Mouse (Mus musculus) adrenal gland, adult 2 months (tissue): ENCODE data around the gene Slc34a3. TPM values are rescaled to one million over a fixed set of nuclear protein-coding genes. Genes with fewer than 3 reads are reported as not detected.
A peak's percentile ranks its signal among the peaks of the same experiment; 100 is the strongest.

ENCODE experiments used
- DNase-seq: peaks from one replicate; pipeline ENCODE4 v3.0.0; 2021
- polyA plus RNA-seq: library from polyadenylated mRNA; depleted of rRNA; stranded (reverse); fragments of >200 nt; gene quantifications from 2 replicates; pipeline ENCODE4 v1.2.3, GENCODE M21; 2012; rRNA removed
- total RNA-seq, 2 experiments: library from RNA; stranded (reverse); gene quantifications; 2 replicates each; pipeline ENCODE4 v1.2.3; 2021

Gene Slc34a3
- total and polyA plus RNA-seq, 3 experiments = not detected

- peak; percentile 85 for DNase-seq
Measured at GRCm38 (mm10) chr2:25193330-25193770, 40.8 kb downstream of the Slc34a3 start.

GRCm38 (mm10) chr2:25187841-25188240, 46.3 kb downstream of the Slc34a3 start:
- DNase-seq = no peak

DNA sequence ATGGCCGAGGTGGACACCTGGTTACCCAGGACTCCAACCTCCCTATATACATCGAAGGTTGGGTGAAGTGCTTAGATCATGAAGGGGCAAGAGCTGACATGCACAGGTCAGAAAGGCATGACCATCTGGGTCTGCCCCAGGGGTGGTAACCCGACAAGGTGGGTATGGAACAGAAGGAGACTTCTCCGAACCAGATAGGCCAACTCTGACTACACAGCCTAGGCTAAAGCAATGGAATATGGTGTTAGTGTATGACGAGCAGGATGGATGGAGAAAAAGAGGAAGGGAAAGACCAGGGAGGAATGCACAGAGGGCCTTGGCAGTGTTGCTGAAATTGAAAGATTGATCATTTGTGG, 47.6 kb downstream of the Slc34a3 start:
- no peak for DNase-seq

DNA sequence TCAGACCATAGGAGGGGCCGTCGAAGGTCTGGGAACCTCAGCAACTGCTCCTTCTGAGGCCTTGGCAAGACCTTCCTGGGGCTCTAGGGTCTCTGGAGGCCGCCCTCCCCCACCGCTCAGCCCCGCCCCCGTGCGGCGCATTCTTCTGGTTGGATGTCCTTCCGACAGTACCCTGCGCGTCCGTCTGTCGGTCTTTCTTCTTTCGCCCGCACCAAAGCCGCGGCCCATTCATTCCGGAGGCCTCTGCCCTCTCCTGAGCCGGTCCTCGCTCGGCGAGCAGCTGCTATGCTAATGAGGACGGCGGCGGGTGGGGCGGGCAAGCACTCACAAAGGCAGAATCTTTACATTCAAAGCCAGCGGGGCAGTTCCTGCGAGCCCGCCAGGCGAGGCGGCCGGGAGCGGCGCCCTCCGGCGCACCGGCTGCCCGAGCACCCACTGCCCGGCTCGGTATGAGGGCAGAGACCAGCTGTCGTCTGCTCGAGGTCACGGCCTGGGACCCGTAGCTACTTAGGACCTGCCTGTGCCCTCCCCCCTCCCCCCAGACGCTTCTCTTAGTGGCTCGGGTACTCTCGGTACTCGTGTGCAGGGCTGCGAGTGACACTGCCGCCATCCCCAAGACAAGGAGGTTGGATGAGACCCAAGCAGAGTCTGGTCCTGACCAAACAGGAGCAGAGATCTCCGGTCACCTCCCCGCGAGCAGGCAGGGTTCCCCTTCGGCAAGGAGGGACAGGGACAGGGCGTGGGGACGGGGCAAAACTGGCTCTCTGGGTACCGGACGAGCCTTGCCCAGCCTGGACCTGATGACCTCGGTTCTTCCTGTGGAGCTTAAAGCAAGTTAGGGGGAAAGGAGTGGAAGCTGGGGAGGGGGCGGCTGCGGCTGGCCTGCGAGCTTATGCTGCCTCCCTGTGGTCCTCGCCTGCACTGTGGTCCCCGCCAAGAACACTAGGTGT, 48.3 kb downstream of the Slc34a3 start:
- peak; percentile 59 for DNase-seq

- DNase-seq = no peak
Measured at GRCm38 (mm10) chr2:25184496-25184895, 49.7 kb downstream of the Slc34a3 start.

- no peak for DNase-seq
Measured at GRCm38 (mm10) chr2:25183336-25183735, 50.8 kb downstream of the Slc34a3 start.

GRCm38 (mm10) chr2:25182664-25183063, 51.5 kb downstream of the Slc34a3 start:
- DNase-seq = no peak

DNA sequence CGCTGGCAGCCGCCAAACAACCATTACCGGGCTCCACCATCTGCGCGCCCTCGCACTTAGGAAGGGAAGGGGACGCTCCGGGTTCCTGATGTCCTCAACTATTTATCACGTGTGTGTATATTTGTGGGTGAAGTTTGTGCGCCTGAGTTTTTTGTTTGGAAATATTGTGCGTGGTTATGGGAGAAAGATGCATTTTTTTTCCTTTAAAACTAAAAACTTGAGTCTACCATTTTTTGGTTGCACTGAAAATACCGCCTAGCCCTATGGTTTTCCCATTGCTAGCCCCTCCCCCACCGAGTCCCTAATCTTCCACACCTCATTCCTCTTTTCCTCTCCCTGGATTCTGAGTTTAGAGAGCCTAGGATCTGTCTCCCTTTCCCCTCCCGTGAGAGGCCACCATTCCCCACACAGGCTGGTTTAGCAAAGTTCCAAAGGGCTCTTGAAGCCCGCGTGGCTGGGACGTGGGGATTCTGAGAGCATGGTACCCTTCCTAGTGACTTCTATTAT, 52.2 kb downstream of the Slc34a3 start:
- DNase-seq = no peak

DNA sequence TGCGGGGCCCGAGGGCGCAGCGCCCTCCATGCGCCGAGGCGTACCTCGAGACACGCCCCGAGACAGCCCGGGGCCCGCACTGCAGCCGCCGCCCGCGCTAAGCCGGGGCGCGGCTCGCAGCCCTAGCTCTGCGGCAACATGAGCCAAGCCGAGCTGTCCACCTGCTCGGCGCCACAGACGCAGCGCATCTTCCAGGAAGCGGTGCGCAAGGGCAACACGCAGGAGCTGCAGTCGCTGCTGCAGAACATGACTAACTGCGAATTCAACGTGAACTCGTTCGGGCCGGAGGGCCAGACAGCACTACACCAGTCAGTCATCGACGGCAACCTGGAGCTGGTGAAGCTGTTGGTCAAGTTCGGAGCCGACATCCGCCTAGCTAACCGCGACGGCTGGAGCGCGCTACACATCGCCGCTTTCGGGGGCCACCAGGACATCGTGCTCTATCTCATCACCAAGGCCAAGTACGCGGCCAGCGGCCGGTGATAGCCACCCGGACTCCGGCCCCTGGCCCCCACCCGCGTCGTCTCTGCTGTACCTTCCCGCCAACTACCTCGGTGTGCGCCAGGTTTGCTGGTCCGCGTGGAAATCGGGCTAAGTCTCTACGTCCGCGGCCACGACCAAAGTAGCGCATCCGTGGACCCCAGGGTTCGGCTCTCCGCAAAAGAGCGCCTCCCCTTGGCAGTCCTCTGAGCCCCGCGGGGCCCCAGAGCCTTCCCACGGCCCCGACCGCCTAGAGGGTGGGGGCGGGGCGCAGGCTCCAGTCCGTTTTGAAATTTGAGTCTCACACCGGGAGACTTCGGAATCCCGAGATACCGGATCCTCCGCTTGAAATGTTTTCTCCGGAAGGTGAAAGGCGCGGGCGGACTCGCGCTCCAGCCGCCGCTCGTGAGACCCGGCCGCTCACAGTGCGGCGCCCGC, 52.9 kb downstream of the Slc34a3 start:
- peak; percentile 49 for DNase-seq

GRCm38 (mm10) chr2:25180478-25180903, 53.7 kb downstream of the Slc34a3 start, which contains the start of gene Nrarp:
TSS of gene Nrarp (plus strand) at chr2:25180758.
- peak; percentile 93 for DNase-seq

GRCm38 (mm10) chr2:25179566-25180217, 54.5 kb downstream of the Slc34a3 start:
- no peak for DNase-seq

Other genes with a start within 250 kb of the Slc34a3 start
Only the 30 nearest of the 31 such genes appear.
- gene Nsmf, start 180.0 kb downstream of the Slc34a3 start, total RNA-seq = 10 to 100 TPM; 32.8 to 52.9 TPM
- 99.9 and 113 TPM in 2 replicates for gene Nsmf, start 180.0 kb downstream of the Slc34a3 start, polyA plus RNA-seq
- under 1 TPM in 1 of 2 experiments, not detected in 1; 0.40 TPM for gene Entpd8, start 154.1 kb downstream of the Slc34a3 start, total RNA-seq
- gene Entpd8, start 154.1 kb downstream of the Slc34a3 start, polyA plus RNA-seq = 0.08 and 0.11 TPM in 2 replicates
- gene Noxa1, start 139.2 kb downstream of the Slc34a3 start, total RNA-seq = not detected
- gene Noxa1, start 139.2 kb downstream of the Slc34a3 start, polyA plus RNA-seq = not detected in 2 replicates
- gene Nrarp, start 53.6 kb downstream of the Slc34a3 start, total RNA-seq = 1 to 10 TPM; 1.9 to 3.6 TPM
- gene Nrarp, start 53.6 kb downstream of the Slc34a3 start, polyA plus RNA-seq = 12.0 and 19.0 TPM in 2 replicates
- 10 to 100 TPM; 21.9 to 24.2 TPM for gene Tor4a, start 37.5 kb downstream of the Slc34a3 start, total RNA-seq
- gene Tor4a, start 37.5 kb downstream of the Slc34a3 start, polyA plus RNA-seq = 51.3 and 60.0 TPM in 2 replicates
- gene Nelfb, start 22.9 kb downstream of the Slc34a3 start, total RNA-seq = 10 to 100 TPM; 36.3 to 57.4 TPM
- 37.5 and 38.2 TPM in 2 replicates for gene Nelfb, start 22.9 kb downstream of the Slc34a3 start, polyA plus RNA-seq
- not detected for gene Stpg3, start 19.7 kb downstream of the Slc34a3 start, total RNA-seq
- gene Stpg3, start 19.7 kb downstream of the Slc34a3 start, polyA plus RNA-seq = not detected in 2 replicates
- not detected for gene Fam166a, start 15.6 kb downstream of the Slc34a3 start, total RNA-seq
- 0.15 and 0.16 TPM in 2 replicates for gene Fam166a, start 15.6 kb downstream of the Slc34a3 start, polyA plus RNA-seq
- 100 to 1,000 TPM; 303 to 312 TPM for gene Tubb4b, start 9.7 kb downstream of the Slc34a3 start, total RNA-seq
- gene Tubb4b, start 9.7 kb downstream of the Slc34a3 start, polyA plus RNA-seq = 210 and 267 TPM in 2 replicates
- not detected for gene Rnf224, start 2.4 kb upstream of the Slc34a3 start, total RNA-seq
- gene Rnf224, start 2.4 kb upstream of the Slc34a3 start, polyA plus RNA-seq = not detected in 2 replicates
- 1 to 10 TPM; 6.7 to 8.5 TPM for gene Rnf208, start 7.9 kb upstream of the Slc34a3 start, total RNA-seq
- gene Rnf208, start 7.9 kb upstream of the Slc34a3 start, polyA plus RNA-seq = 25.8 and 36.4 TPM in 2 replicates
- not detected for gene Cysrt1, start 8.1 kb upstream of the Slc34a3 start, total RNA-seq
- gene Cysrt1, start 8.1 kb upstream of the Slc34a3 start, polyA plus RNA-seq = 0.12 TPM in 1 of 2 replicates, not detected in the other
- 1 to 10 TPM; 3.1 to 3.2 TPM for gene AL732309.1, start 12.5 kb upstream of the Slc34a3 start, total RNA-seq
- 21.7 and 22.6 TPM in 2 replicates for gene AL732309.1, start 12.5 kb upstream of the Slc34a3 start, polyA plus RNA-seq
- 10 to 100 TPM; 23.9 to 32.0 TPM for gene Tmem203, start 21.1 kb upstream of the Slc34a3 start, total RNA-seq
- gene Tmem203, start 21.1 kb upstream of the Slc34a3 start, polyA plus RNA-seq = 114 and 116 TPM in 2 replicates
- 10 to 100 TPM in 1 of 2 experiments, 1 to 10 TPM in 1; 10.0 to 13.1 TPM for gene Tprn, start 28.3 kb upstream of the Slc34a3 start, total RNA-seq
- 13.6 and 14.6 TPM in 2 replicates for gene Tprn, start 28.3 kb upstream of the Slc34a3 start, polyA plus RNA-seq
- gene Ssna1, start 38.1 kb upstream of the Slc34a3 start, total RNA-seq = 10 to 100 TPM; 37.6 to 46.1 TPM
- 55.2 and 62.1 TPM in 2 replicates for gene Ssna1, start 38.1 kb upstream of the Slc34a3 start, polyA plus RNA-seq
- 10 to 100 TPM; 78.8 to 82.7 TPM for gene Anapc2, start 38.1 kb upstream of the Slc34a3 start, total RNA-seq
- 93.1 and 110 TPM in 2 replicates for gene Anapc2, start 38.1 kb upstream of the Slc34a3 start, polyA plus RNA-seq
- not detected for gene Tmem210, start 53.8 kb upstream of the Slc34a3 start, total RNA-seq
- gene Tmem210, start 53.8 kb upstream of the Slc34a3 start, polyA plus RNA-seq = not detected in 2 replicates
- not detected for gene Lrrc26, start 55.6 kb upstream of the Slc34a3 start, total RNA-seq
- not detected in 2 replicates for gene Lrrc26, start 55.6 kb upstream of the Slc34a3 start, polyA plus RNA-seq
- gene Grin1, start 84.8 kb upstream of the Slc34a3 start, total RNA-seq = 10 to 100 TPM in 1 of 2 experiments, 1 to 10 TPM in 1; 8.3 to 13.3 TPM
- gene Grin1, start 84.8 kb upstream of the Slc34a3 start, polyA plus RNA-seq = 15.3 and 16.4 TPM in 2 replicates
- gene Man1b1, start 98.0 kb upstream of the Slc34a3 start, total RNA-seq = 10 to 100 TPM; 53.6 to 59.9 TPM
- gene Man1b1, start 98.0 kb upstream of the Slc34a3 start, polyA plus RNA-seq = 10.3 and 13.5 TPM in 2 replicates
- 10 to 100 TPM; 34.2 to 38.5 TPM for gene Dpp7, start 122.0 kb upstream of the Slc34a3 start, total RNA-seq
- gene Dpp7, start 122.0 kb upstream of the Slc34a3 start, polyA plus RNA-seq = 47.1 and 55.0 TPM in 2 replicates
- gene Uap1l1, start 131.3 kb upstream of the Slc34a3 start, total RNA-seq = 10 to 100 TPM; 15.0 to 22.7 TPM
- 28.4 and 41.5 TPM in 2 replicates for gene Uap1l1, start 131.3 kb upstream of the Slc34a3 start, polyA plus RNA-seq
- gene Sapcd2, start 138.0 kb upstream of the Slc34a3 start, total RNA-seq = under 1 TPM in 1 of 2 experiments, not detected in 1; 0.23 TPM
- 3.9 and 4.4 TPM in 2 replicates for gene Sapcd2, start 138.0 kb upstream of the Slc34a3 start, polyA plus RNA-seq
- gene Entpd2, start 161.5 kb upstream of the Slc34a3 start, total RNA-seq = 1 to 10 TPM; 3.7 to 7.2 TPM
- gene Entpd2, start 161.5 kb upstream of the Slc34a3 start, polyA plus RNA-seq = 21.1 and 24.7 TPM in 2 replicates
- 100 to 1,000 TPM; 128 to 145 TPM for gene Npdc1, start 165.0 kb upstream of the Slc34a3 start, total RNA-seq
- gene Npdc1, start 165.0 kb upstream of the Slc34a3 start, polyA plus RNA-seq = 685 and 775 TPM in 2 replicates
- under 1 TPM in 1 of 2 experiments, not detected in 1; 0.24 TPM for gene Fut7, start 188.9 kb upstream of the Slc34a3 start, total RNA-seq
- 0.10 and 0.40 TPM in 2 replicates for gene Fut7, start 188.9 kb upstream of the Slc34a3 start, polyA plus RNA-seq
- 10 to 100 TPM; 32.1 to 42.7 TPM for gene Abca2, start 194.3 kb upstream of the Slc34a3 start, total RNA-seq
- 86.8 and 118 TPM in 2 replicates for gene Abca2, start 194.3 kb upstream of the Slc34a3 start, polyA plus RNA-seq
- under 1 TPM in 1 of 2 experiments, not detected in 1; 0.66 TPM for gene Clic3, start 222.5 kb upstream of the Slc34a3 start, total RNA-seq
- gene Clic3, start 222.5 kb upstream of the Slc34a3 start, polyA plus RNA-seq = 1.6 and 3.4 TPM in 2 replicates
- 10 to 100 TPM; 33.3 to 35.2 TPM for gene Paxx, start 226.7 kb upstream of the Slc34a3 start, total RNA-seq
- 85.9 and 124 TPM in 2 replicates for gene Paxx, start 226.7 kb upstream of the Slc34a3 start, polyA plus RNA-seq